Comparison of ENCODE assay signal across 21 mouse cellular contexts in genomic region chr13:44411781-44412496, GRCm38 (mm10).
"Had no signal": no experiment of that assay in that cellular context is flagged by ENCODE, and none has a peak within 500 bp of the region (broad histone marks: within the 10 kb centered on the region; RNA-seq: fewer than 3 reads in every experiment).

No protein-coding gene starts in this region.

- H3K27me3 ChIP-seq: kidney, embryonic 15.5 days; limb, embryonic 12.5 days; limb, embryonic 15.5 days; liver, embryonic 15.5 days; midbrain, embryonic 13.5 days had no signal

- H3K9me3 ChIP-seq: kidney, embryonic 15.5 days; limb, embryonic 12.5 days; limb, embryonic 15.5 days; liver, embryonic 15.5 days; midbrain, embryonic 10.5 days; midbrain, embryonic 13.5 days; neural tube, embryonic 13.5 days had no signal

- ATAC-seq: midbrain, embryonic 13.5 days; midbrain, embryonic 16.5 days had no signal

- H3K36me3 ChIP-seq: kidney, embryonic 15.5 days; limb, embryonic 12.5 days; limb, embryonic 15.5 days; liver, embryonic 15.5 days; midbrain, embryonic 10.5 days; midbrain, embryonic 13.5 days; neural tube, embryonic 13.5 days had no signal

- DNase-seq: kidney, adult 8-10 months; kidney, postnatal 10 days; kidney, postnatal 36 days; layer of hippocampus, postnatal 36 days; left cerebral cortex, postnatal 4 days; lung, adult 2 months; lung, postnatal 14 days; lung, postnatal 4 days; thymus, adult 18-20 months; thymus, postnatal 36 days had no signal

- H3K4me2 ChIP-seq: kidney, embryonic 15.5 days; limb, embryonic 12.5 days; limb, embryonic 15.5 days; liver, embryonic 11.5 days; liver, embryonic 15.5 days; midbrain, embryonic 13.5 days; neural tube, embryonic 13.5 days had no signal

- H3K9ac ChIP-seq: kidney, embryonic 15.5 days; limb, embryonic 12.5 days; limb, embryonic 15.5 days; liver, embryonic 15.5 days; midbrain, embryonic 13.5 days; neural tube, embryonic 13.5 days had no signal

- H3K27ac ChIP-seq: kidney, embryonic 15.5 days; left cerebral cortex, adult 2 months; limb, embryonic 12.5 days; limb, embryonic 15.5 days; liver, embryonic 15.5 days; midbrain, embryonic 13.5 days; neural tube, embryonic 13.5 days had no signal

- H3K4me3 ChIP-seq: kidney, embryonic 15.5 days; left cerebral cortex, adult 2 months; limb, embryonic 12.5 days; limb, embryonic 15.5 days; liver, embryonic 15.5 days; midbrain, embryonic 10.5 days; midbrain, embryonic 13.5 days; myocyte; neural tube, embryonic 13.5 days had no signal
